8 mouse cellular contexts compared by ENCODE assay signal in the genomic region with DNA sequence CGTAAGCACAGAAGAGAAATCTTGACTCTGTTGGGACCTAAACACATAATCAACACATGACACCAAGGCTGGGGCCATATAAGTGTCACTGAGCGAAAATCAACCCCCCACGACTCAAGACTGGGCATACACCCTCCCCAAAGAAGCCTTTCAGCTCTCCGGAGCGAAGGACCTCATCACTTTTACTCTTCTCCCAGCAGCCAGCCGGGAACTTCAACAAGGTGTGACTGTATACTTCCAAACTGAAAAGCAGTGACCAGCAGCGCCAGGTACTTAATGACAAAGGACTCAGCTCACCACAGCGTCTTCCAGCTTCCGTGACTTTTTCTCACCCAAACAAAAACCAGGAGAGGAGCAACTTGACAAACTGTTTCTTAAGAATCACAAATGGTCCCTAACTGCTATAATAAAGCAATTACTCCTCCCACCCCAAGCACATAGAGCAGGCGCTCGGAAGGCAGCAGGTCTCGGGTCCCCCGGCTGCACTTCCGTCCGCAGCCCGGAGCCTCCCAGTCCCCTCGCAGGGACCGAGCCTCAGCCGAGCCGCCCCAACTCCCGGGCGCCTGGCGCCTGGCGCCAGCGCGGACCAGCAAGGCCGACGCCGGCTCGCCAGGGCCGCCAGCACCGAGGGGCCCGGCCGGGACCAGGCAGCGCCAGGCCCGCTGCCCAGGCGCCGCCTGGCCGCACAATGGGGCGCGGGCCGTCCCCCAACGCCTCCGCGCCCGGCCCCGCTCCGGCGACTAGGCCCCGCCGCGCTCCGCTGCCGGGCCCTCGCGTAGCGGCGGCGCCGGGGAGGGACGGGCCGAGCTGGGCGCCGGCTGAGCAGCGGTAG. TPM values are rescaled to one million over a fixed set of nuclear protein-coding genes. Genes with fewer than 3 reads are reported as not detected.
DNase-seq lines count a peak whose midpoint lies in the region; ATAC-seq lines count a peak whose summit lies in the region.

No protein-coding gene starts in this region.

- WGBS in embryonic facial prominence, embryonic 15.5 days = under 1% methylated on average over 54 of the region's 65 CpGs
- under 1% methylated on average over 42 of the region's 65 CpGs for WGBS in heart, embryonic 11.5 days (ENCODE audit: insufficient replicate concordance)
- 0% methylated on average over 54 of the region's 65 CpGs for WGBS in kidney, embryonic 14.5 days
- WGBS in liver, embryonic 12.5 days (ENCODE audit: insufficient replicate concordance) = under 1% methylated on average over 65 of the region's 65 CpGs

- H3K9me3 ChIP-seq in embryonic facial prominence, embryonic 15.5 days (replicated peaks) = no peaks in the 10 kb centered on the region
- no peaks in the 10 kb centered on the region for H3K9me3 ChIP-seq in heart, embryonic 11.5 days (replicated peaks; ENCODE audit: control insufficient read depth, low read length)
- no peaks in the 10 kb centered on the region for H3K9me3 ChIP-seq in kidney, embryonic 14.5 days (ENCODE audit: control insufficient read depth, low read length)
- no peaks in the 10 kb centered on the region for H3K9me3 ChIP-seq in liver, embryonic 12.5 days (replicated peaks)

- ATAC-seq in embryonic facial prominence, embryonic 15.5 days (ENCODE audit: insufficient number of reproducible peaks, low FRiP score, low TSS enrichment, low read depth) = peak; percentile 74
- ATAC-seq in heart, embryonic 11.5 days (replicated peaks; ENCODE audit: insufficient number of reproducible peaks, low FRiP score, low TSS enrichment) = peak; percentile 67
- peak; percentile 86 for ATAC-seq in kidney, embryonic 14.5 days (ENCODE audit: low FRiP score, low TSS enrichment)
- ATAC-seq in liver, embryonic 12.5 days = peak; percentile 74
- ATAC-seq in monocyte, adult 5-6 weeks (replicated peaks; ENCODE audit: insufficient number of reproducible peaks, low FRiP score, low TSS enrichment, poor library complexity, severe bottlenecking) = peak; percentile 52; the same call in 1 of the 2 replicates

- H3K36me3 ChIP-seq in embryonic facial prominence, embryonic 15.5 days = no peaks in the 10 kb centered on the region
- no peaks in the 10 kb centered on the region for H3K36me3 ChIP-seq in heart, embryonic 11.5 days (ENCODE audit: control insufficient read depth, insufficient read depth, low read length)
- H3K36me3 ChIP-seq in kidney, embryonic 14.5 days (ENCODE audit: control insufficient read depth, insufficient read depth, low read length) = no peaks in the 10 kb centered on the region; the same call in 1 of the 2 replicates
- H3K36me3 ChIP-seq in liver, embryonic 12.5 days = peaks cover 18% of the 10 kb centered on the region

- peak overlapping the region; percentile 96 for H3K4me3 ChIP-seq in embryonic facial prominence, embryonic 15.5 days (replicated peaks)
- peak overlapping the region; percentile 91 for H3K4me3 ChIP-seq in heart, embryonic 11.5 days (ENCODE audit: low read depth, low read length)
- H3K4me3 ChIP-seq in kidney, embryonic 14.5 days (ENCODE audit: low read length) = peak overlapping the region; percentile 85
- H3K4me3 ChIP-seq in liver, embryonic 12.5 days = peak overlapping the region; percentile 96

- H3K27ac ChIP-seq in embryonic facial prominence, embryonic 15.5 days (replicated peaks) = peak overlapping the region; percentile 94
- peak overlapping the region; percentile 97 for H3K27ac ChIP-seq in heart, embryonic 11.5 days (ENCODE audit: low read depth, low read length)
- H3K27ac ChIP-seq in kidney, embryonic 14.5 days (ENCODE audit: low read depth, low read length) = peak overlapping the region; percentile 91
- peak overlapping the region; percentile 94 for H3K27ac ChIP-seq in liver, embryonic 12.5 days

- no peaks in the 10 kb centered on the region for H3K27me3 ChIP-seq in embryonic facial prominence, embryonic 15.5 days
- H3K27me3 ChIP-seq in heart, embryonic 11.5 days (ENCODE audit: control insufficient read depth, insufficient read depth, low read length) = no peaks in the 10 kb centered on the region
- H3K27me3 ChIP-seq in kidney, embryonic 14.5 days (ENCODE audit: control insufficient read depth, insufficient read depth, low read length) = no peaks in the 10 kb centered on the region
- H3K27me3 ChIP-seq in liver, embryonic 12.5 days (replicated peaks) = no peaks in the 10 kb centered on the region

- H3K4me1 ChIP-seq in embryonic facial prominence, embryonic 15.5 days = peaks cover 20% of the 10 kb centered on the region
- peaks cover 19% of the 10 kb centered on the region for H3K4me1 ChIP-seq in heart, embryonic 11.5 days (ENCODE audit: control insufficient read depth, insufficient read depth, low read length)
- H3K4me1 ChIP-seq in kidney, embryonic 14.5 days (ENCODE audit: control insufficient read depth, insufficient read depth, low read length) = peaks cover 6% of the 10 kb centered on the region
- peaks cover 59% of the 10 kb centered on the region for H3K4me1 ChIP-seq in liver, embryonic 12.5 days

- H3K4me2 ChIP-seq in embryonic facial prominence, embryonic 15.5 days (replicated peaks) = peak overlapping the region; percentile 74
- peak overlapping the region; percentile 74 for H3K4me2 ChIP-seq in heart, embryonic 11.5 days
- H3K4me2 ChIP-seq in kidney, embryonic 14.5 days (replicated peaks; ENCODE audit: low read depth, low read length) = peak overlapping the region; percentile 60
- peak overlapping the region; percentile 76 for H3K4me2 ChIP-seq in liver, embryonic 12.5 days

- peak overlapping the region; percentile 97 for H3K9ac ChIP-seq in embryonic facial prominence, embryonic 15.5 days
- peak overlapping the region; percentile 98 for H3K9ac ChIP-seq in heart, embryonic 11.5 days (ENCODE audit: low read depth, low read length)
- H3K9ac ChIP-seq in kidney, embryonic 14.5 days (ENCODE audit: low read depth, low read length) = peak overlapping the region; percentile 98
- H3K9ac ChIP-seq in liver, embryonic 12.5 days = peak overlapping the region; percentile 98

- DNase-seq in 3134 (ENCODE audit: extremely low read depth, insufficient read length, low spot score) = peak; percentile 71
- DNase-seq in adrenal gland, adult 18-20 months (ENCODE audit: low spot score in 2 of 2) = peak; percentile 58 to 60
- peak; percentile 69 to 84 for DNase-seq in spleen, postnatal 4 days (ENCODE audit: low spot score in 2 of 2)

RNA-seq across cellular contexts. Expression of a gene that starts 5.1 kb away (rescaled TPM):
- 10 to 100 TPM; 55.9 to 72.4 TPM for total RNA-seq in adrenal gland, adult 18-20 months (2021)
- polyA plus RNA-seq in embryonic facial prominence, embryonic 15.5 days (2015; fragmentation: Nextera tagmentation; extraction: Ambion mirVana) = 87.4 and 95.4 TPM in 2 replicates
- polyA plus RNA-seq in heart, embryonic 11.5 days (2014; fragmentation: Nextera tagmentation; extraction: Ambion mirVana) = 76.9 and 86.7 TPM in 2 replicates
- 78.0 and 95.8 TPM in 2 replicates for polyA plus RNA-seq in kidney, embryonic 14.5 days (2014; fragmentation: Nextera tagmentation; extraction: Ambion mirVana)
- 92.7 and 96.5 TPM in 2 replicates for polyA plus RNA-seq in liver, embryonic 12.5 days (2016; fragmentation: Nextera tagmentation; extraction: Ambion mirVana)
- 153 to 202 TPM (median 172 TPM) in 3 replicates for total RNA-seq in monocyte, adult 5-6 weeks (2017)

Comparison
In these comparisons a context has a peak if more than half of its experiments do, and no peak if none do; other contexts are left out.
1. Peak in every context shown above with its lines: DNase-seq, ATAC-seq, H3K4me3 ChIP-seq and H3K27ac ChIP-seq.